Mouse (Mus musculus): ENCODE measurements around the gene Nono. TPM values are rescaled to one million over a fixed set of nuclear protein-coding genes. Genes with fewer than 3 reads are reported as not detected.

Gene Nono
- polyA plus RNA-seq, 1 experiment from 2014 or later = 336 TPM

Other genes with a start within 250 kb of the Nono start
- gene Snx12, start 206.8 kb upstream of the Nono start, polyA plus RNA-seq (2015; fragmentation: Nextera tagmentation; extraction: Ambion mirVana) = 45.1 and 46.4 TPM in 2 replicates
- gene Foxo4, start 174.8 kb upstream of the Nono start, polyA plus RNA-seq (2015; fragmentation: Nextera tagmentation; extraction: Ambion mirVana) = 0.97 TPM in 2 replicates
- gene Gm614, start 165.3 kb upstream of the Nono start, polyA plus RNA-seq (2015; fragmentation: Nextera tagmentation; extraction: Ambion mirVana) = not detected in 2 replicates
- 6.7 and 7.2 TPM in 2 replicates for gene Il2rg, start 161.1 kb upstream of the Nono start, polyA plus RNA-seq (2015; fragmentation: Nextera tagmentation; extraction: Ambion mirVana)
- not detected in 2 replicates for gene Gm20489, start 160.3 kb upstream of the Nono start, polyA plus RNA-seq (2015; fragmentation: Nextera tagmentation; extraction: Ambion mirVana)
- gene Med12, start 155.3 kb upstream of the Nono start, polyA plus RNA-seq (2015; fragmentation: Nextera tagmentation; extraction: Ambion mirVana) = 26.6 and 29.1 TPM in 2 replicates
- 89.5 and 90.3 TPM in 2 replicates for gene Nlgn3, start 130.2 kb upstream of the Nono start, polyA plus RNA-seq (2015; fragmentation: Nextera tagmentation; extraction: Ambion mirVana)
- 1.0 and 1.1 TPM in 2 replicates for gene Gjb1, start 52.9 kb upstream of the Nono start, polyA plus RNA-seq (2015; fragmentation: Nextera tagmentation; extraction: Ambion mirVana)
- gene Zmym3, start 8.5 kb upstream of the Nono start, polyA plus RNA-seq (2015; fragmentation: Nextera tagmentation; extraction: Ambion mirVana) = 94.3 and 102 TPM in 2 replicates
- 1.5 and 1.6 TPM in 2 replicates for gene Itgb1bp2, start 19.8 kb downstream of the Nono start, polyA plus RNA-seq (2015; fragmentation: Nextera tagmentation; extraction: Ambion mirVana)
- 16.1 and 19.7 TPM in 2 replicates for gene Taf1, start 103.4 kb downstream of the Nono start, polyA plus RNA-seq (2015; fragmentation: Nextera tagmentation; extraction: Ambion mirVana)
- gene Ogt, start 210.7 kb downstream of the Nono start, polyA plus RNA-seq (2015; fragmentation: Nextera tagmentation; extraction: Ambion mirVana) = 203 and 222 TPM in 2 replicates